Mouse (Mus musculus): ENCODE measurements around the gene Ccdc116. TPM values are rescaled to one million over a fixed set of nuclear protein-coding genes. Genes with fewer than 3 reads are reported as not detected.

Gene Ccdc116
- polyA plus RNA-seq, 1 experiment = 2.3 TPM

- no peaks in the 10 kb centered on the region for H3K27me3 ChIP-seq (replicated peaks)
- H3K36me3 ChIP-seq (replicated peaks; ENCODE audit: low read length) = peaks cover 94% of the 10 kb centered on the region
- H3K4me1 ChIP-seq = peaks cover 19% of the 10 kb centered on the region
- H3K9me3 ChIP-seq = no peaks in the 10 kb centered on the region
- TF ChIP-seq GATA1 (IDR thresholded peaks at IDR 0.05; ENCODE audit: borderline replicate concordance, low read length) = no peak
- no peak for TF ChIP-seq FLI1 (IDR thresholded peaks at IDR 0.05; ENCODE audit: low read length)
- H3K4me3 ChIP-seq (replicated peaks) = no peak overlapping the region
Observed at GRCm38 (mm10) chr16:17104600-17104999, 42.4 kb downstream of the Ccdc116 start.

GRCm38 (mm10) chr16:17102630-17103220 is 44.3 kb downstream of the Ccdc116 start:
- no peak overlapping the region for H3K4me3 ChIP-seq (replicated peaks)
- H3K4me1 ChIP-seq = peaks cover 19% of the 10 kb centered on the region
- TF ChIP-seq FLI1 (IDR thresholded peaks at IDR 0.05; ENCODE audit: low read length) = no peak
- TF ChIP-seq GATA1 (IDR thresholded peaks at IDR 0.05; ENCODE audit: borderline replicate concordance, low read length) = no peak
- no peaks in the 10 kb centered on the region for H3K27me3 ChIP-seq (replicated peaks)
- H3K9me3 ChIP-seq = no peaks in the 10 kb centered on the region
- peaks cover 93% of the 10 kb centered on the region for H3K36me3 ChIP-seq (replicated peaks; ENCODE audit: low read length)

GRCm38 (mm10) chr16:17096938-17097337 is 50.1 kb downstream of the Ccdc116 start:
- no peaks in the 10 kb centered on the region for H3K9me3 ChIP-seq
- no peak for TF ChIP-seq GATA1 (IDR thresholded peaks at IDR 0.05; ENCODE audit: borderline replicate concordance, low read length)
- TF ChIP-seq FLI1 (IDR thresholded peaks at IDR 0.05; ENCODE audit: low read length) = no peak
- peaks cover 96% of the 10 kb centered on the region for H3K36me3 ChIP-seq (replicated peaks; ENCODE audit: low read length)
- no peaks in the 10 kb centered on the region for H3K27me3 ChIP-seq (replicated peaks)
- no peak overlapping the region for H3K4me3 ChIP-seq (replicated peaks)
- peaks cover 16% of the 10 kb centered on the region for H3K4me1 ChIP-seq

Other genes with a start within 250 kb of the Ccdc116 start
- 17.1 and 17.7 TPM in 2 replicates for gene Mapk1, start 163.8 kb downstream of the Ccdc116 start, polyA plus RNA-seq (2012; ENCODE audit: insufficient read depth, low replicate concordance)
- gene Ypel1, start 77.5 kb downstream of the Ccdc116 start, polyA plus RNA-seq (2012; ENCODE audit: insufficient read depth, low replicate concordance) = 0.18 TPM in 1 of 2 replicates, not detected in the other
- 65.8 and 76.6 TPM in 2 replicates for gene Ppil2, start 36.0 kb downstream of the Ccdc116 start, polyA plus RNA-seq (2012; ENCODE audit: insufficient read depth, low replicate concordance)
- gene 2610318N02Rik, start 22.1 kb downstream of the Ccdc116 start, polyA plus RNA-seq (2012; ENCODE audit: insufficient read depth, low replicate concordance) = 7.5 and 24.0 TPM in 2 replicates
- gene Sdf2l1, start 14.8 kb downstream of the Ccdc116 start, polyA plus RNA-seq (2012; ENCODE audit: insufficient read depth, low replicate concordance) = 250 and 345 TPM in 2 replicates
- 40.2 and 205 TPM in 2 replicates for gene Ydjc, start 2.6 kb downstream of the Ccdc116 start, polyA plus RNA-seq (2012; ENCODE audit: insufficient read depth, low replicate concordance)
- 103 and 123 TPM in 2 replicates for gene Ube2l3, start 55.4 kb upstream of the Ccdc116 start, polyA plus RNA-seq (2012; ENCODE audit: insufficient read depth, low replicate concordance)
- gene Rimbp3, start 61.4 kb upstream of the Ccdc116 start, polyA plus RNA-seq (2012; ENCODE audit: insufficient read depth, low replicate concordance) = 0.32 TPM in 1 of 2 replicates, not detected in the other
- 1.8 and 3.3 TPM in 2 replicates for gene Hic2, start 86.3 kb upstream of the Ccdc116 start, polyA plus RNA-seq (2012; ENCODE audit: insufficient read depth, low replicate concordance)
- 11.8 and 13.2 TPM in 2 replicates for gene Tmem191c, start 128.8 kb upstream of the Ccdc116 start, polyA plus RNA-seq (2012; ENCODE audit: insufficient read depth, low replicate concordance)
- gene Serpind1, start 184.1 kb upstream of the Ccdc116 start, polyA plus RNA-seq (2012; ENCODE audit: insufficient read depth, low replicate concordance) = not detected in 2 replicates